Mouse (Mus musculus): ENCODE results near the gene Mtmr3. TPM values are rescaled to one million over a fixed set of nuclear protein-coding genes. Genes with fewer than 3 reads are reported as not detected.
A peak's percentile ranks its signal among the peaks of the same experiment; 100 is the strongest.

Gene Mtmr3
- 32.5 and 36.6 TPM in 2 replicates for polyA plus RNA-seq (2015; fragmentation: Nextera tagmentation; extraction: Ambion mirVana)

- ATAC-seq (ENCODE audit: insufficient read depth), result peak; percentile 92
Observed at GRCm38 (mm10) chr11:4594608-4595500, at the start of gene Mtmr3. Gene Mtmr3 (minus strand): TSS chr11:4594863.

GRCm38 (mm10) chr11:4643722-4644121 is 49.1 kb upstream of the Mtmr3 start:
- no peak overlapping the region for H3K4me3 ChIP-seq (replicated peaks)
- ATAC-seq (ENCODE audit: insufficient read depth), result no peak
- H3K27me3 ChIP-seq, result no peaks in the 10 kb centered on the region
- no peak overlapping the region for H3K9ac ChIP-seq
- no peak overlapping the region for H3K27ac ChIP-seq (replicated peaks)
- peaks cover 51% of the 10 kb centered on the region for H3K36me3 ChIP-seq (replicated peaks)
- H3K9me3 ChIP-seq (replicated peaks), result no peaks in the 10 kb centered on the region
- WGBS (ENCODE audit: insufficient replicate concordance), result 73% methylated on average over 5 of the region's 5 CpGs
- H3K4me1 ChIP-seq (replicated peaks), result peaks cover 20% of the 10 kb centered on the region
- no peak overlapping the region for H3K4me2 ChIP-seq

More at GRCm38 (mm10) chr11:4594608-4595500, at the start of gene Mtmr3:
- Histone ChIP-seq H3K4me2 (peak within 1 kb of the TSS; percentile 69), H3K4me3 (replicated peaks) (peak within 1 kb of the TSS; percentile 97), H3K4me1 (replicated peaks) (peaks cover 37% of the 10 kb centered on the region), H3K27me3 (no peaks in the 10 kb centered on the region), H3K27ac (replicated peaks) (peak within 1 kb of the TSS; percentile 95), H3K9ac (peak within 1 kb of the TSS; percentile 100), H3K36me3 (replicated peaks) (0 out of 2 replicates have a peak, but pooled peaks cover under 1% of the 10 kb centered on the region), H3K9me3 (replicated peaks) (no peaks in the 10 kb centered on the region)
- 2% methylated on average over 53 of the region's 53 CpGs for WGBS (ENCODE audit: insufficient replicate concordance)

DNA sequence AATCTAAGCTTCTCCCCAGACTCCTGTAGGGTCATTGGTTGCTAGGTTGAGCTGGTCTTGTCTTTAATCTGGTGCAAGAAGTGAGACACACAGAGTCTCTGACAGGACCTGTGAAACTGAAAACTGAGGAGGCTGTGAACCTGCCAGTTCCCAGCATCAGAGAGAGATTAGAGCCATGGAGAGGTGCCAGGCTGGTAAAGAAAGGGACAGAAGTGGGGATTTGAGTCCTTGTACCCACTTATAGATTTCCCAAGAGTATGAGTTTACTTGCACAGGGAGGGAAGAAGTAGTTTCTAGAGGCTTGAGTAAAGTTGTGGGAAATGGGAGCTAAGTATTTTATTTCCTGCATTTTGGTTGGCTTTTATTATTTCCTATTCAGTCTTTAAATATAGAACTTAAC is 46.5 kb upstream of the Mtmr3 start:
- ATAC-seq (ENCODE audit: insufficient read depth), result no peak
- H3K27ac ChIP-seq (replicated peaks), result no peak overlapping the region
- H3K36me3 ChIP-seq (replicated peaks), result peaks cover 26% of the 10 kb centered on the region
- H3K4me3 ChIP-seq (replicated peaks), result no peak overlapping the region
- no peaks in the 10 kb centered on the region for H3K9me3 ChIP-seq (replicated peaks)
- peaks cover 43% of the 10 kb centered on the region for H3K4me1 ChIP-seq (replicated peaks)
- H3K9ac ChIP-seq, result no peak overlapping the region
- no peaks in the 10 kb centered on the region for H3K27me3 ChIP-seq
- no peak overlapping the region for H3K4me2 ChIP-seq

GRCm38 (mm10) chr11:4638261-4638660 is 43.6 kb upstream of the Mtmr3 start:
- H3K27ac ChIP-seq (replicated peaks), result peak overlapping the region; percentile 91
- 11% methylated on average over 7 of the region's 7 CpGs for WGBS (ENCODE audit: insufficient replicate concordance)
- ATAC-seq (ENCODE audit: insufficient read depth), result peak; percentile 23

GRCm38 (mm10) chr11:4637534-4638234 is 43.0 kb upstream of the Mtmr3 start, which contains the start of gene Ascc2:
Gene Ascc2 (plus strand): TSS chr11:4637747.
- peak within 1 kb of the TSS; percentile 78 for H3K4me2 ChIP-seq
- peaks cover 53% of the 10 kb centered on the region for H3K4me1 ChIP-seq (replicated peaks)
- peak within 1 kb of the TSS; percentile 72 for H3K9ac ChIP-seq
- WGBS (ENCODE audit: insufficient replicate concordance), result under 1% methylated on average over 35 of the region's 35 CpGs
- H3K27me3 ChIP-seq, result no peaks in the 10 kb centered on the region
- no peaks in the 10 kb centered on the region for H3K9me3 ChIP-seq (replicated peaks)
- peak within 1 kb of the TSS; percentile 91 for H3K27ac ChIP-seq (replicated peaks)
- peaks cover 21% of the 10 kb centered on the region; the same call in 1 of the 2 replicates for H3K36me3 ChIP-seq (replicated peaks)
- H3K4me3 ChIP-seq (replicated peaks), result peak within 1 kb of the TSS; percentile 77
- peak; percentile 90 for ATAC-seq (ENCODE audit: insufficient read depth)

More at GRCm38 (mm10) chr11:4638261-4638660, 43.6 kb upstream of the Mtmr3 start:
- Histone ChIP-seq H3K36me3 (replicated peaks) (peaks cover 21% of the 10 kb centered on the region; the same call in 1 of the 2 replicates), H3K9ac (peak overlapping the region; percentile 72), H3K4me1 (replicated peaks) (peaks cover 53% of the 10 kb centered on the region), H3K4me3 (replicated peaks) (peak overlapping the region; percentile 77), H3K4me2 (peak overlapping the region; percentile 78), H3K27me3 (no peaks in the 10 kb centered on the region), H3K9me3 (replicated peaks) (no peaks in the 10 kb centered on the region)

GRCm38 (mm10) chr11:4636782-4637342 is 42.2 kb upstream of the Mtmr3 start:
- H3K9me3 ChIP-seq (replicated peaks), result no peaks in the 10 kb centered on the region
- 44% methylated on average over 5 of the region's 5 CpGs for WGBS (ENCODE audit: insufficient replicate concordance)
- peak overlapping the region; percentile 78 for H3K4me2 ChIP-seq
- H3K9ac ChIP-seq, result no peak overlapping the region
- peaks cover 48% of the 10 kb centered on the region for H3K4me1 ChIP-seq (replicated peaks)
- ATAC-seq (ENCODE audit: insufficient read depth), result 0 out of 2 replicates have a peak, but pooled peaks have one; percentile 8
- H3K4me3 ChIP-seq (replicated peaks), result peak overlapping the region; percentile 77
- H3K27me3 ChIP-seq, result no peaks in the 10 kb centered on the region
- H3K27ac ChIP-seq (replicated peaks), result peak overlapping the region; percentile 91
- H3K36me3 ChIP-seq (replicated peaks), result peaks cover 15% of the 10 kb centered on the region; the same call in 1 of the 2 replicates

- peaks cover 46% of the 10 kb centered on the region for H3K4me1 ChIP-seq (replicated peaks)
- ATAC-seq (ENCODE audit: insufficient read depth), result no peak
- H3K27ac ChIP-seq (replicated peaks), result no peak overlapping the region
- no peak overlapping the region for H3K4me2 ChIP-seq
- H3K36me3 ChIP-seq (replicated peaks), result no peaks in the 10 kb centered on the region
- H3K4me3 ChIP-seq (replicated peaks), result no peak overlapping the region
- H3K9me3 ChIP-seq (replicated peaks), result no peaks in the 10 kb centered on the region
- WGBS (ENCODE audit: insufficient replicate concordance), result 29% methylated on average over 5 of the region's 5 CpGs
- H3K9ac ChIP-seq, result no peak overlapping the region
- H3K27me3 ChIP-seq, result peaks cover 8% of the 10 kb centered on the region
Observed at GRCm38 (mm10) chr11:4634395-4634794, 39.7 kb upstream of the Mtmr3 start.

GRCm38 (mm10) chr11:4633420-4633819 is 38.8 kb upstream of the Mtmr3 start:
- H3K36me3 ChIP-seq (replicated peaks), result no peaks in the 10 kb centered on the region
- H3K27me3 ChIP-seq, result peaks cover 8% of the 10 kb centered on the region
- WGBS (ENCODE audit: insufficient replicate concordance), result 49% methylated on average over 2 of the region's 2 CpGs
- H3K4me3 ChIP-seq (replicated peaks), result no peak overlapping the region
- H3K4me1 ChIP-seq (replicated peaks), result peaks cover 37% of the 10 kb centered on the region
- no peak overlapping the region for H3K4me2 ChIP-seq
- H3K9me3 ChIP-seq (replicated peaks), result no peaks in the 10 kb centered on the region
- no peak overlapping the region for H3K9ac ChIP-seq
- ATAC-seq (ENCODE audit: insufficient read depth), result no peak
- H3K27ac ChIP-seq (replicated peaks), result no peak overlapping the region

GRCm38 (mm10) chr11:4629861-4630280 is 35.2 kb upstream of the Mtmr3 start:
- H3K27ac ChIP-seq (replicated peaks), result peak overlapping the region; percentile 14; the same call in 1 of the 2 replicates
- no peak for ATAC-seq (ENCODE audit: insufficient read depth)
- H3K4me3 ChIP-seq (replicated peaks), result no peak overlapping the region
- H3K4me1 ChIP-seq (replicated peaks), result peaks cover 15% of the 10 kb centered on the region
- H3K27me3 ChIP-seq, result peaks cover 8% of the 10 kb centered on the region
- H3K9me3 ChIP-seq (replicated peaks), result no peaks in the 10 kb centered on the region
- H3K36me3 ChIP-seq (replicated peaks), result no peaks in the 10 kb centered on the region
- H3K4me2 ChIP-seq, result no peak overlapping the region
- H3K9ac ChIP-seq, result no peak overlapping the region
- 40% methylated on average over 8 of the region's 8 CpGs for WGBS (ENCODE audit: insufficient replicate concordance)

- no peak overlapping the region for H3K9ac ChIP-seq
- H3K4me1 ChIP-seq (replicated peaks), result peaks cover 7% of the 10 kb centered on the region; the same call in 1 of the 2 replicates
- no peak for ATAC-seq (ENCODE audit: insufficient read depth)
- 70% methylated on average over 7 of the region's 7 CpGs for WGBS (ENCODE audit: insufficient replicate concordance)
- no peaks in the 10 kb centered on the region for H3K36me3 ChIP-seq (replicated peaks)
- H3K27ac ChIP-seq (replicated peaks), result no peak overlapping the region
- no peak overlapping the region for H3K4me3 ChIP-seq (replicated peaks)
- peaks cover 12% of the 10 kb centered on the region for H3K27me3 ChIP-seq
- no peak overlapping the region for H3K4me2 ChIP-seq
- no peaks in the 10 kb centered on the region for H3K9me3 ChIP-seq (replicated peaks)
Observed at GRCm38 (mm10) chr11:4627636-4628035, 33.0 kb upstream of the Mtmr3 start.

Measured in liver, embryonic 15.5 days (tissue).